Mouse (Mus musculus) neural tube, embryonic 13.5 days (tissue): Measurements from ENCODE around the gene Nemp1. TPM values are rescaled to one million over a fixed set of nuclear protein-coding genes. Genes with fewer than 3 reads are reported as not detected.
A peak's percentile ranks its signal among the peaks of the same experiment; 100 is the strongest.

Source experiments
- ATAC-seq: fragments of 200-750 bp; cut with Nextera tagmentation; 2 replicates; pipeline ENCODE4 v1.8.0; 2017; ENCODE audit warnings: low read depth, mild to moderate bottlenecking, moderate TSS enrichment, moderate library complexity
- H3K27ac ChIP-seq: fragments of 300-500 bp; sonication (generic); replicated peaks from 2 replicates; pipeline ENCODE4 v1.5.1; 2015; ENCODE audit warnings: moderate library complexity, mild to moderate bottlenecking, inconsistent platforms
- H3K27me3 ChIP-seq: fragments of 300-500 bp; sonication (generic); 2 replicates; pipeline ENCODE4 v1.6.1; 2015; ENCODE audit warnings: mild to moderate bottlenecking, inconsistent platforms
- H3K36me3 ChIP-seq: fragments of 300-500 bp; sonication (generic); 2 replicates; pipeline ENCODE4 v1.6.1; 2015; ENCODE audit warnings: mild to moderate bottlenecking, inconsistent platforms
- H3K4me1 ChIP-seq: fragments of 300-500 bp; sonication (generic); replicated peaks from 2 replicates; pipeline ENCODE4 v1.6.1; 2015; ENCODE audit warnings: inconsistent platforms
- H3K4me2 ChIP-seq: fragments of 300-500 bp; sonication (generic); 2 replicates; pipeline ENCODE4 v1.6.1; 2015; ENCODE audit warnings: inconsistent platforms, mild to moderate bottlenecking, moderate library complexity
- H3K4me3 ChIP-seq: fragments of 300-500 bp; sonication (generic); 2 replicates; pipeline ENCODE4 v1.5.1; 2015; ENCODE audit warnings: mild to moderate bottlenecking, inconsistent platforms
- H3K9ac ChIP-seq: fragments of 300-500 bp; sonication (generic); 2 replicates; pipeline ENCODE4 v1.6.1; 2015; ENCODE audit warnings: moderate library complexity, mild to moderate bottlenecking, inconsistent platforms
- H3K9me3 ChIP-seq: fragments of 300-500 bp; sonication (generic); 2 replicates; pipeline ENCODE4 v1.6.1; 2016; ENCODE audit warnings: inconsistent platforms
- whole genome bisulfite sequencing: fragments of 180-500 bp; shearing (Covaris S2); methylation state at CpG from one replicate; pipeline ENCODE4 v1.1.7; 2015; 5-methylcytosine and 5-hydroxymethylcytosine counted together
- polyA plus RNA-seq: library from polyadenylated mRNA; unstranded; fragments of >200 nt; fragmentation: Nextera tagmentation; extraction: Ambion mirVana; gene quantifications from 2 replicates; pipeline ENCODE4 v1.2.1, GENCODE M21; 2015

Gene Nemp1
- polyA plus RNA-seq, 1 experiment from 2014 or later, result 3.3 TPM

DNA sequence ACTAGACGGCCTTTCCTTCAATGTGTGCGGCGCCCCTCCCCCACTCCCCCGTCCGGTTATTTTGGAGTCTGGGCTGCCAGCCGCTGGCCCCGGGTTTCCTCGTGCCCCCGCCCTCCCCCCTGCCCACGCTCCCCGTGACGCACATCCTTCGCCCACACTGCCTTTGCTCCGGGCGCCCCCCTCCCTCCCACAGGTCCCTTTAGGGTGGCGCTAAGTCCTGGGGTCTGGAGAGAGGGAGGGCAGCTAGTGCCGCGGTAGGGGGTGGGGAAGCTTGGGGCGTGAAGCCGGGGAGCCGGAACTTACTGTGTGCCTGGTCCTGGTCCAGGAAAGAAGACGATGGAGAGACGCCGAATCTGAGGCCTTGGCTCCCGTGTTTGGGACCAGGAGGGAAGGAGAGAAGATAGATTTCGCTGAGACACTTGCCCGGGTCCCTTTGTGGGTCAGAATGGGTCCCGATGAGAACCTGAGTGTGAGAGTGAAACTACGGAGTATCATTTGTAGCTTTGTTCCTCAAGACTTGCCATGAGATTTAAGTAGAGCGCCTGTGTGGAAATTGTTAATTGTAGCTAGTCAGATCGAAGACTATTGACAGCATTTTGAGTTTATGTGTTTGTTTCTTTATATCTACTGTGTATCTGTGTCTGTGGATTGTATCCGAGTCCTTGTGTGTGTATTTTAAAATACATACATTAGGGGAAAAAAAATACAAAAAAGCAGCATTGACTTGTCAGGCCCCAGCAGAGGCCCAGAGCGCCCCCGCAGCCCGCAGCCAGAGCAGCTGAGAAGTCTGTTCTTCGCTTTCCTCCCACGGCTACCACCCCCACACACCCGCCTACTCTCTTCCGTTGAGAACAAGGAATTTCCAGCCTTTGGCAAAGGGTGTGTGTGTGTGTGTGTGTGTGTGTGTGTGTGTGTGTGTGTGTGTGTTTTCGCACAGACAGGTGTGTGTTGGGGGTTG is 1.7 kb downstream of the Nemp1 start, which contains the start of gene Nab2:
Gene Nab2 (minus strand): TSS at position 476 of the 958 bp plus-strand sequence.
- peak within 1 kb of the TSS; percentile 54 for H3K4me3 ChIP-seq
- H3K9ac ChIP-seq, result peak within 1 kb of the TSS; percentile 66
- peak; percentile 41; the same call in 1 of the 2 replicates for ATAC-seq
- H3K36me3 ChIP-seq, result no peaks in the 10 kb centered on the region
- H3K27ac ChIP-seq, result peak within 1 kb of the TSS; percentile 78
- H3K4me2 ChIP-seq, result peak within 1 kb of the TSS; percentile 83
- peaks cover 69% of the 10 kb centered on the region for H3K27me3 ChIP-seq
- WGBS, result 3% methylated on average over 40 of the region's 40 CpGs
- H3K4me1 ChIP-seq, result peaks cover 61% of the 10 kb centered on the region
- H3K9me3 ChIP-seq, result no peaks in the 10 kb centered on the region

DNA sequence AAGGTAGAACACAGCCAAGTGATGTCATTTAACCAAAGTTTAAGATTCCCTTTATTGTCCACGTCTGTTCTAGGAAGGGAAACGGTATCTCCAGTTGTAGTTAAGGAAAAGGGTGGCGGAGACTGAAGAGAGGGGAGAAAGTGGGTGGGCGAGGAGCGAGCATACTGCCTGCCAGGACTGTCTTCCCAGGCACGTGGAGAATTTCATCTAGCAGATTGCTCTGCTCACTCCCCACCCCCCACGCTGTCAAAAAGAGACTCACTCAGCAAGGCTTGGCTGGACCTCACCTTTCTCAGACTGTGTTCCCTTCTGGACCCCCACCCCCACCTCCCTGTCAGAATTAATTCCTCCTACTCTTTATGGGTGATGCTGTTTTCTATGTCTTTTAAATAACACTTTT is 2.5 kb downstream of the Nemp1 start:
- Histone ChIP-seq H3K9me3 (no peaks in the 10 kb centered on the region), H3K27me3 (peaks cover 61% of the 10 kb centered on the region), H3K9ac (no peak overlapping the region), H3K36me3 (no peaks in the 10 kb centered on the region), H3K4me1 (peaks cover 53% of the 10 kb centered on the region), H3K4me3 (no peak overlapping the region), H3K27ac (no peak overlapping the region; the same call in 1 of the 2 replicates), H3K4me2 (peak overlapping the region; percentile 83)
- WGBS, result 32% methylated on average over 7 of the region's 7 CpGs
- no peak for ATAC-seq

DNA sequence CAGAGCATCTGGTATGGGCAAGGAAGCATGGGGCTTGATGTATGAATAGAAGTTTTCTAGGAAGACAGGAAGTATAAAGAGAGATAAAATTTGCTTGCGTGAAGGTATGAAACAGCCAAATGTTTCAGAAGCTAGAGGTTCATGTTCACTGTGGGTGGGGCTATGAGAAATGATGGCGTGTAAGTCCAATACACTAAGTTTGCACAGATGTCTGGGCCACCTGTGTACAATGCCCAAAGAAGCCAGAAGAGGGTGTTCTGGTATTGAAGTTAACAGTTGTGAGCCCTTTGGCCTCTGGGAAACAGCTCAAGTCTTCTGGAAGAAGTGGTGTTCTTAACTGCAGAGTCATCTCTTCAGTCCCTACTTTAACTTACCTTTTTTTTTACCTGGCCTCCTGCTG is 3.5 kb downstream of the Nemp1 start:
- 90% methylated on average over 2 of the region's 2 CpGs for WGBS
- H3K4me2 ChIP-seq, result no peak overlapping the region
- H3K4me3 ChIP-seq, result no peak overlapping the region
- H3K9ac ChIP-seq, result no peak overlapping the region
- no peak overlapping the region for H3K27ac ChIP-seq
- no peak for ATAC-seq
- peaks cover 51% of the 10 kb centered on the region for H3K27me3 ChIP-seq
- H3K9me3 ChIP-seq, result no peaks in the 10 kb centered on the region
- H3K36me3 ChIP-seq, result no peaks in the 10 kb centered on the region
- peaks cover 43% of the 10 kb centered on the region for H3K4me1 ChIP-seq

DNA sequence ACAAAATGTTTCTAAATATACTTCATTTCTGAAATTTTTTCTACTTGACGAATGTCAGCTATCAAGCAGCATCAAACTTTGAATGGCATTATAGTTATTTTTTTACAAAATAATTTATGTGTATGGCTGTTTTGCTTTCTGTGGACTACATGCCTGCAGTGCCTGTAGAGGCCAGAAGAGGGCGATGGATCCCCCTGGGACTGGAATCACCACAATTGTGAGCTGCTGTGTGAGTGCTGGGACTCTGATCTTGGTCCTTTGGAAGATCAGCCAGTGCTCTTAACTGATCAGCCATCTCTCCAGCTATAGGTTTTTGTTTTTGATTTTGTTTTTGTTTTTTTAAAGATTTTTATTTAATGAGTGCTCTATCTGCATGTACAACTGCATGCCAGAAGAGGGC is 4.6 kb downstream of the Nemp1 start:
- no peaks in the 10 kb centered on the region for H3K36me3 ChIP-seq
- no peak overlapping the region for H3K4me3 ChIP-seq
- H3K4me1 ChIP-seq, result peaks cover 34% of the 10 kb centered on the region
- no peaks in the 10 kb centered on the region for H3K9me3 ChIP-seq
- no peak overlapping the region for H3K4me2 ChIP-seq
- no peak overlapping the region for H3K27ac ChIP-seq
- no peak overlapping the region for H3K9ac ChIP-seq
- peaks cover 40% of the 10 kb centered on the region for H3K27me3 ChIP-seq
- ATAC-seq, result no peak
- 38% methylated on average over 2 of the region's 2 CpGs for WGBS

DNA sequence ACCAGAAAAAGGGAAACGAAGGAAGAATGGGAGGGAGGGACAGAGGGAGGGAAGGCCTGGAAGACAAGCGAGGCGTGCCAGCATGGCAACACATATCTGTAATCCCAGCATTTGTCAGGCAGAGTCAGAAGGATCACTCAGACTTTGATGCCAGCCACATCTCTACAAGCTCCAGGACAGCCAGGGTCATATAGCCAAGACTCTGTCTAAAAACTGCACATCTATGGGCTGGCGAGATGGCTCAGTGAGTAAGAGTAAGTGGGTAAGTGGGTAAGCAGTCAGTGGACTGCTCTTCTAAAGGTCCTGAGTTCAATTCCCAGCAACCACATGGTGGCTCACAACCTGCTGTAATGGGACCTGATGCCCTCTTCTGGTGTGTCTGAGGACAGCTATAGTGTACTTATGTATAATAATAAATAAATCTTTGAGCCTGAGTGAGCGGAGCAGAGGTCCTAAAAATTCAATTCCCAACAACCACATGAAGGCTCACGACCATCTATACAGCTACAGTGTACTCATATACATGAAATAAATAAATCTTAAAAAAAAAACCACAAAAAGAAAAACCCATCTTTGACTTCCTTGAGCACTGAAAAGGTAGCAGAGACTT is 7.5 kb downstream of the Nemp1 start:
- Histone ChIP-seq H3K4me3 (no peak overlapping the region), H3K9me3 (no peaks in the 10 kb centered on the region), H3K9ac (no peak overlapping the region), H3K4me1 (peaks cover 20% of the 10 kb centered on the region), H3K27ac (no peak overlapping the region), H3K36me3 (no peaks in the 10 kb centered on the region), H3K27me3 (peaks cover 12% of the 10 kb centered on the region), H3K4me2 (no peak overlapping the region)
- no peak for ATAC-seq
- 93% methylated on average over 6 of the region's 6 CpGs for WGBS

DNA sequence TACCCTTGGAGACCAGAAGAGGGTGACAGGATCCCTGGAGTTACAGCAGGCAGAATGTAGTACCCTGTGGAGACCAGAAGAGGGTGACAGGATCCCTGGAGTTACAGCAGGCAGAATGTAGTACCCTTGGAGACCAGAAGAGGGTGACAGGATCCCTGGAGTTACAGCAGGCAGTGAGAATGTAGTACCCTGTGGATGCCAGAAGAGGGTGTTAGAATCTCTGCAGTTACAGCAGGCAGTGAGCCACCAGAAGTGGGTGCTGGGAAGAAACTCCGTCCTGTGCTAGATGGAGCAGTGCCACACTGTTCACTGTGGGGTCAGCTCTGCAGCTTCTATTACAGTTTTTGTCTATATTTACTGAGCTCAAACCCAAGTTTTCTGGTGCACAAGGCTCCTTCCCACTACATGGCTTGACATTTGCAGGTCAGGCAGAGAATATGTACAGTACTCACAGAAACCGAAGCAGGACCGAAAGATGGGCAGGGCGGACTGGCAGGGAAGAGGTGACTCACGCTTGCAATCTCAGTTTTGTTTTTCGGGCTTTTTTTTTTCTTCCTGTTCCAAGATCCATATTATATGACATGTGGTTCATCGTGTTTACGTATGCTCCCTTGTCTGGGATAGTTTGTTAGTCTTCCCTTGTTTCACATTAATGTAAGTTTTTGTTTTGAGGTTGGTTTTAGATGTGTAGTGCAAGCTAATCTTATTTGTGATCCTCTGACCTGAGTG is 8.3 kb downstream of the Nemp1 start:
- H3K27ac ChIP-seq, result no peak overlapping the region
- no peaks in the 10 kb centered on the region for H3K9me3 ChIP-seq
- peaks cover 17% of the 10 kb centered on the region for H3K4me1 ChIP-seq
- H3K4me2 ChIP-seq, result no peak overlapping the region
- no peaks in the 10 kb centered on the region for H3K36me3 ChIP-seq
- peaks cover 4% of the 10 kb centered on the region for H3K27me3 ChIP-seq
- WGBS, result 86% methylated on average over 8 of the region's 8 CpGs
- no peak for ATAC-seq
- H3K9ac ChIP-seq, result no peak overlapping the region
- no peak overlapping the region for H3K4me3 ChIP-seq

DNA sequence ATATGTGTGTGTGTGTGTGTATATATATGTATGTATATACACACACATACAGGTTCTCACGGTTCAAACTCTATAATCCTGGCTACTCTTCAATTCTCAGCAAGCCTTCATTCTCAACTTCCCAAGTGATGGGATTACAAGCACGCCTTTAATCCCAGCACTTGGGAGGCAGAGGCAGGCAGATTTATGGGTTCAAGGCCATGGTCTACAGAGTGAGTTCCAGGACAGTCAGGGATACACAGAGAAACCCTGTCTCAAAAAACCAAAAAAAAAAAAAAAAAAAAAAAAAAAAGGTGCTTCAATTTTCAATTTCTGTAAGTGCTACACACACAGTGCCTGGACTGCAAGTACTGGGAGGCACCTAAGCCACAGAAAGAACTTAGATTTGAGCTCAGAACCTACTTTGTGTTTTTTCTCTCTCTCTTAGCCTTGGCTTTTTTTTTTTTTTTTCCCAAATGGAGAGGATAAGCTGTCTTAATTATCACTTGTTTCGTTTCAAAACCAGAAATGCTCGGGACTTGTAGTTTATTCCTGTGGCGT is 9.2 kb downstream of the Nemp1 start:
- WGBS, result 53% methylated on average over 5 of the region's 5 CpGs
- Histone ChIP-seq H3K9ac (peak overlapping the region; percentile 63), H3K4me3 (peak overlapping the region; percentile 80), H3K4me2 (peak overlapping the region; percentile 60), H3K9me3 (no peaks in the 10 kb centered on the region), H3K4me1 (peaks cover 17% of the 10 kb centered on the region), H3K27ac (peak overlapping the region; percentile 57), H3K27me3 (no peaks in the 10 kb centered on the region), H3K36me3 (no peaks in the 10 kb centered on the region)
- no peak for ATAC-seq

DNA sequence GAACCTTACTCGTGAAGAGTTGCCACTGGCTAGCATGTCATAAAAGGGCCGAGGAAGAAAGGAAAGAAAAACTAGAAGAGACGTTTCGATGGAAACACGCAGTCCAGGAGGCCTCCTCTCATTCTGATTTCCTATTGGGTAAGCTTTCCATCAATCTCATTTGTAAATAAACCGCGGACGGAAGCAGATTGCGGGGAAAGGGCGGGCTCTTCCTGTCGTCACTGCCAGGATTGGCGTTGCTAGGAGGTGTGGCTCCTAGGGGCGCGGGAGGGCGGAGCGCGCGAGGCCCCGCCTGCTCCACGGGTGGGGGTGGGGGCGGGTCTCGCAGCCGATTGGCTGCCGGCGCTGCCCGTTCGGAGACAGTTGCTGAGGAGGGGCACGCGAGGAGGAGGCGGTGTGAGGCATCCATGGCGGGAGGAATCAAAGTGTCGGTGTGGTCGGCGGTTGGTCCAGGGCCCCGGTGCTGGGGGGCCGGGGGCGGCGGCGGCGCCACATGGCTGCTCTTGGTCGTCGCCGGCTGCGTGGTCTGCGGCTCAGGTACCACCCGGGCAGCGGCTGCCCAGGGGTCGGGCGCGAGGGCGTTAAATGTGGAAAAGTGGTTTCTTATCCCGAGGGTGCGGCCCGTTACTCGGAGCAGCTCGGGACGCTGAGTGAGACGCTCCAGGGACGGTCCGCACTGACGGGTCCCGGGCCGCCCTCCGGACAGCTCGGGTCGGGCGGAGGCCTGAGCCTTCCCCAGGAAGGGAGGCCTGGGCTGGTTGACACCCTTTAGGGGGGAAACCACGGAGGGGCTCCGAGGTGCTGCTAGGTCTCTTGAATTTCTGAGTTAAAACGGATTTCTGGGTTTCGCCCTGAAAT is 10.2 kb downstream of the Nemp1 start:
- peak overlapping the region; percentile 77 for H3K9ac ChIP-seq
- H3K27ac ChIP-seq, result peak overlapping the region; percentile 61
- no peaks in the 10 kb centered on the region for H3K9me3 ChIP-seq
- peak; percentile 96 for ATAC-seq
- H3K36me3 ChIP-seq, result no peaks in the 10 kb centered on the region
- no peaks in the 10 kb centered on the region for H3K27me3 ChIP-seq
- H3K4me3 ChIP-seq, result peak overlapping the region; percentile 80
- under 1% methylated on average over 71 of the region's 71 CpGs for WGBS
- peaks cover 17% of the 10 kb centered on the region for H3K4me1 ChIP-seq
- peak overlapping the region; percentile 97 for H3K4me2 ChIP-seq

DNA sequence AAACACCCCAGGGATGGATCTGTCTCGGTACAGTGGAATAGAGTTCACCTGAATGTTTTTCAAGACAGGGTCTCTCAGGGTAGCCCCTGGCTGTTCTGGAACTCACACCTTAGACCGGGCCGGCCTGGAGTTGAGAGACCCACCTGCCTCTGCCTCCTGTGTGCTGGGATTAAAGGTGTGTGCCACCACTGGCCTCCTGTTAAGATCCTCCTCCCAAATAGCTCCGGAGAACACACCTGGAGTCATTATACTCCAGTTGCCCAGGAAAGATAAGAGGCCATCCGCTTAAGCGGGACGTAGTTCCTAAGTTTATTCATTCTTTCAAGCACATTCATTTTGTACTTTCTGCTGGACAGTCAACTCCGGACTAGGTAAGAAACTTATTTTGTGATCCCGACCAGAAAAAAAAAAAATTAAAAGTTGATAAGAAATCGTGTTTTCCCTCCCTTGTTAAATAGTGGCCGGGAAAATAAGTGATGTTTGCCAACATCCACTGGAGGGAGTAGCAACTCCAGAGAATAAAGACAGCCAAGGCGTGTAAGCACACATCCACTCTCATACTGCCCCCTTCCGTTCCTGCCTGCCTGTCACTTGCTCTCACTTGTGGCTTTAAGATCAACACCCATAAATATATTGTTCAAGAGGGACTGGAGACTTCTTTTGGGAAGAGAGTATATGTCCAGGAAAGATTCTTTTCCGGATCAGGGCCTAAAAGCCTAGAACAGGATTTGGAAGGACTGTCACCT is 11.1 kb downstream of the Nemp1 start:
- H3K4me2 ChIP-seq, result peak overlapping the region; percentile 97
- H3K9ac ChIP-seq, result peak overlapping the region; percentile 77
- 15% methylated on average over 14 of the region's 14 CpGs for WGBS
- H3K27me3 ChIP-seq, result no peaks in the 10 kb centered on the region
- H3K9me3 ChIP-seq, result no peaks in the 10 kb centered on the region
- no peaks in the 10 kb centered on the region for H3K36me3 ChIP-seq
- ATAC-seq, result no peak
- H3K27ac ChIP-seq, result 0 out of 2 replicates have a peak overlapping the region, but pooled peaks have one; percentile 61
- H3K4me1 ChIP-seq, result peaks cover 17% of the 10 kb centered on the region
- peak overlapping the region; percentile 80 for H3K4me3 ChIP-seq

DNA sequence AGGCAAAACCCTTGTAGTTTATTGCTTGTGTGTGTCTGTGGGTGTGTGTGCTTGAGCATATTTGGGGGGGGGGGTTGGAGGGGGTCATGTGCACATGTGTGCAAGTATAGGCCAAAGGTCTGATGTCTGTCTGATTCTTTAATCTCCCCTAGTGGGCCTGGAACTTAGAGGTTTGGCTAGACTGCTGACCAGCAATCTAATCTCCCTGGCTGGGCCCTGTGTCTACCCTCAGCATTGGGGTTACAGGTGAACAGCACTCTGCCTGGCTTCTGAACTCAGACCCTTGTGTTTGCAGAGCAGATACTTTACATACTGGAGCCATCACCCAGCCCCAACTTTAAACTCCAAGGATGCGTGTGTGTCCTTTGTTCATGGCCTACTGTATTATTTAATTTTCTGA is 12.5 kb downstream of the Nemp1 start:
- H3K27me3 ChIP-seq, result no peaks in the 10 kb centered on the region
- H3K36me3 ChIP-seq, result no peaks in the 10 kb centered on the region
- 92% methylated on average over 1 of the region's 1 CpGs for WGBS
- no peak overlapping the region for H3K4me2 ChIP-seq
- H3K9ac ChIP-seq, result no peak overlapping the region
- no peaks in the 10 kb centered on the region for H3K9me3 ChIP-seq
- peaks cover 17% of the 10 kb centered on the region for H3K4me1 ChIP-seq
- no peak overlapping the region for H3K27ac ChIP-seq
- no peak overlapping the region for H3K4me3 ChIP-seq
- no peak for ATAC-seq
